Mouse (Mus musculus): ENCODE data around the gene Susd2. TPM values are rescaled to one million over a fixed set of nuclear protein-coding genes. Genes with fewer than 3 reads are reported as not detected.

Gene Susd2
- total and polyA plus RNA-seq, 3 experiments: 0.51 to 3.0 (median 0.70) TPM

GRCm38 (mm10) chr10:75676286-75676685 is 32.5 kb upstream of the Susd2 start:
- Histone ChIP-seq H3K36me3 (replicated peaks in 1 of 2; ENCODE audit: control insufficient read depth in 1 of 2, insufficient read depth in 1 of 2, low read length in 1 of 2) (peaks cover 61 to 95% of the 10 kb centered on the region in 2 experiments), H3K79me2 (replicated peaks; ENCODE audit: control insufficient read depth, extremely low read depth, insufficient read depth, poor library complexity, severe bottlenecking) (no peaks in the 10 kb centered on the region), H3K27ac (ENCODE audit: insufficient read depth, low read depth) (no peak overlapping the region), H3K9me3 (replicated peaks; ENCODE audit: low read length) (no peaks in the 10 kb centered on the region), H3K4me2 (ENCODE audit: insufficient read depth, low read depth, poor library complexity, severe bottlenecking) (no peak overlapping the region), H3K27me3 (replicated peaks) (no peaks in the 10 kb centered on the region), H3K4me1 (ENCODE audit: control insufficient read depth in 1 of 2, insufficient read depth in 2 of 2) (no peaks in the 10 kb centered on the region), H3K4me3 (replicated peaks in 1 of 3; ENCODE audit: low read depth in 2 of 3, low read length in 2 of 3, poor library complexity in 1 of 3) (no peak overlapping the region), H3K9ac (ENCODE audit: insufficient read depth, low read depth) (no peak overlapping the region)
- dilution Hi-C loops (cut with MboI; ENCODE audit: extremely low pct_ligation_motif_present, extremely low pct_unique_long_range_greater_than_20kb, low sequenced_read_pairs): no loop called here
- no peak for DNase-seq (ENCODE audit: extremely low read depth)
- TF ChIP-seq ZNF384 (IDR thresholded peaks at IDR 0.05; ENCODE audit: low read depth, low read length): no peak
- TF ChIP-seq RAD21 (IDR thresholded peaks at IDR 0.05; ENCODE audit: low read depth, low read length): no peak
- TF ChIP-seq JUN (IDR thresholded peaks at IDR 0.05; ENCODE audit: insufficient read depth, low read depth, low read length): no peak
- no peak for TF ChIP-seq NELFE (IDR thresholded peaks at IDR 0.05; ENCODE audit: low read depth, low read length)
- TF ChIP-seq MAZ (IDR thresholded peaks at IDR 0.05; ENCODE audit: low read depth, low read length): no peak
- no peak for TF ChIP-seq E2F4 (IDR thresholded peaks at IDR 0.05; ENCODE audit: insufficient replicate concordance, low read depth, low read length)
- no peak for TF ChIP-seq USF2 (conservative IDR thresholded peaks at IDR 0.05; ENCODE audit: low read depth, low read length)
- no peak for TF ChIP-seq MAFK (IDR thresholded peaks at IDR 0.05; ENCODE audit: insufficient replicate concordance, low read length)
- TF ChIP-seq PAX5 (IDR thresholded peaks at IDR 0.05; ENCODE audit: low read length): no peak
- no peak for TF ChIP-seq UBTF (IDR thresholded peaks at IDR 0.05; ENCODE audit: low read depth, low read length)
- no peak for TF ChIP-seq GABPA (IDR thresholded peaks at IDR 0.05; ENCODE audit: insufficient replicate concordance, low read depth, low read length)
- TF ChIP-seq RCOR1 (conservative IDR thresholded peaks at IDR 0.05; ENCODE audit: low read depth, low read length): no peak
- no peak for TF ChIP-seq CHD1 (IDR thresholded peaks at IDR 0.05; ENCODE audit: low read depth, low read length)
- in situ Hi-C loops (cut with MboI; ENCODE audit: low pct_ligation_motif_present, low pct_unique_long_range_greater_than_20kb, low sequenced_read_pairs): no loop called here

GRCm38 (mm10) chr10:75675594-75675993 is 31.8 kb upstream of the Susd2 start:
- dilution Hi-C loops (cut with MboI; ENCODE audit: extremely low pct_ligation_motif_present, extremely low pct_unique_long_range_greater_than_20kb, low sequenced_read_pairs): no loop called here
- Histone ChIP-seq H3K4me3 (replicated peaks in 1 of 3; ENCODE audit: low read depth in 2 of 3, low read length in 2 of 3, poor library complexity in 1 of 3) (no peak overlapping the region), H3K9me3 (replicated peaks; ENCODE audit: low read length) (no peaks in the 10 kb centered on the region), H3K9ac (ENCODE audit: insufficient read depth, low read depth) (no peak overlapping the region), H3K4me2 (ENCODE audit: insufficient read depth, low read depth, poor library complexity, severe bottlenecking) (no peak overlapping the region), H3K79me2 (replicated peaks; ENCODE audit: control insufficient read depth, extremely low read depth, insufficient read depth, poor library complexity, severe bottlenecking) (no peaks in the 10 kb centered on the region), H3K27ac (ENCODE audit: insufficient read depth, low read depth) (no peak overlapping the region), H3K36me3 (replicated peaks in 1 of 2; ENCODE audit: control insufficient read depth in 1 of 2, insufficient read depth in 1 of 2, low read length in 1 of 2) (peaks cover 57 to 95% of the 10 kb centered on the region in 2 experiments), H3K27me3 (replicated peaks) (no peaks in the 10 kb centered on the region), H3K4me1 (ENCODE audit: control insufficient read depth in 1 of 2, insufficient read depth in 2 of 2) (no peaks in the 10 kb centered on the region)
- DNase-seq (ENCODE audit: extremely low read depth): no peak
- in situ Hi-C loops (cut with MboI; ENCODE audit: low pct_ligation_motif_present, low pct_unique_long_range_greater_than_20kb, low sequenced_read_pairs): no loop called here
- TF ChIP-seq MAFK (IDR thresholded peaks at IDR 0.05; ENCODE audit: insufficient replicate concordance, low read length) (no peak), MXI1 (IDR thresholded peaks at IDR 0.05; ENCODE audit: low read depth, low read length) (no peak), ZKSCAN1 (IDR thresholded peaks at IDR 0.05; ENCODE audit: borderline replicate concordance, low read depth, low read length) (no peak), POLR2A (IDR thresholded peaks at IDR 0.05; ENCODE audit: low read depth, low read length) (no peak), MAX (IDR thresholded peaks at IDR 0.05; ENCODE audit: low read length) (no peak), ZMIZ1 (IDR thresholded peaks at IDR 0.05; ENCODE audit: low read depth, low read length) (no peak), USF2 (conservative IDR thresholded peaks at IDR 0.05; ENCODE audit: low read depth, low read length) (no peak)

Measured in CH12.LX (cell line).